Mouse (Mus musculus) embryo, embryonic 11.5 days (tissue): ENCODE data around the gene Zfp13.
"Not testable (repeated sequence)": the region's sequence is repeated elsewhere in the genome, so short reads cannot be mapped to it uniquely, and the experiment has no call there.

ENCODE experiments used
- DNase-seq: peaks from one replicate; pipeline ENCODE4 v3.0.0-alpha.2; 2012; ENCODE audit warnings: low read depth, low spot score

The Zfp13 gene

DNA sequence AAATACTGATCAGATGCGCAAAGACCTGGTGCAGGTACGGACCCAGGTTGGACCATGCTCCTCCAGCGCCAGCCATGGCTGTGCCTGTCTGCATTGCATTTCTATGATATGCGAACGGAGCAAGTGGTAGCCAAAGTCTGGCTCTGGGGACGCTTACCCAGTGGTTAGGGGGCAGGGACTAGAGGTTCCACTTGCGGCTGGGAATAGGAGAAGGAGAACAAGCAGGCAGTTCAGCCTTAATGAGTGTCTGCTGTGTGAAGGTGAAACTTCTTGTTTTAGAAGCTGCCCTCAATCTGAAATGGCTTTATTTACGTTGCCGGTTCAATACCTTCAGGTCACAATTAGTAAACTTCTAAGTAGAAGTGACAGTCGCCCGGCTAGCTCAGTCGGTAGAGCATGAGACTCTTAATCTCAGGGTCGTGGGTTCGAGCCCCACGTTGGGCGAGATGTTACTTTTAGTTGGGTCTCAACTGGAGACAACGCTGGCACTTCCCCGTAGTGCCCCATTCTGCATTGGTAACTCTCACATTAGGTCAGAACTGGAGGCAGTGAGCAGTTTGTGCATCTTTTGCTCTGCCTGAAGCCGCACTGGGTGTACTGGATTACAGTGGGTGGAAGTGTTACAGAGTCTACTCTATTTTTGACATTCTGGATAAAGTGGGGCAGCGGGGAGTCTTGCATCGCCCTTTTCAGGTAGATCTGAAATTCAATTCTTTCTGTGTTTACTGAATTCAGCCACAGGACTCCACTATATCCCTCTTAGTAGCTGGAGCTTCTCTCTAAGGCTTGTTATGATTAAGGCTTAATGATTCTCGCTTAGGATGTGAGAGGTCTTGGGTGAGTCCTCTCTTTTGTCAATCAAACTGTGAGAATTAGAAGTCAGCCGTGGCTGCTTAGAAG is 65.4 kb downstream of the Zfp13 start:
- DNase-seq = not testable (repeated sequence)

DNA sequence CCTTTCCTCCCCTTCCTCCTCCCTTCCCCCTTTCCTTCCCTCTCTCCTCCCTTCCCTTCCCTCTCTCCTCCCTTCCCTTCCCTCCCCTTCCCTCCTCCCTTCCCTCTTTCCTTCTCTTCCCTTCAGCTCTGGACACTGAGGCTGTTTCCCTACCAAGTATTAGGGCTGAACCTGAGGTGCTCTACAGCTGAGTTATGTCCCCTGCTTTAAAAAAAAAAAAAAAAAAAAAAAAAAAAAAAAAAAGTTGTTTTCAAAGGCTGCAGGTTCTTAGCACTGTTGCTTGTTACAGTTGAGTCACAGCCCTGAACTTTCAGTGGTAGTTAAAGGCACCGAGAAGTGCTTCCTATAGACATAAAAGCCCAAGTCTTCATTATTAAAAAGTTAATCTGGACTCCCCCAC is 67.9 kb downstream of the Zfp13 start:
- not testable (repeated sequence) for DNase-seq
